Mouse (Mus musculus): ENCODE results near the gene Gm32742. TPM values are rescaled to one million over a fixed set of nuclear protein-coding genes. Genes with fewer than 3 reads are reported as not detected.

Gene Gm32742
- not detected in 2 replicates for polyA plus RNA-seq (2012)

GRCm38 (mm10) chr9:51165312-51166180 lies at the start of gene Gm32742:
Gene Gm32742 (minus strand): TSS chr9:51165517.
- Histone ChIP-seq H3K4me1 (ENCODE audit: control insufficient read depth) (no peaks in the 10 kb centered on the region), H3K9me3 (ENCODE audit: control insufficient read depth, low read length) (no peaks in the 10 kb centered on the region), H3K36me3 (ENCODE audit: control insufficient read depth) (no peaks in the 10 kb centered on the region), H3K4me3 (replicated peaks) (no peak within 1 kb of the TSS), H3K27me3 (ENCODE audit: control insufficient read depth) (no peaks in the 10 kb centered on the region)
- TF ChIP-seq TAL1 (IDR thresholded peaks at IDR 0.05; ENCODE audit: low read length) = no peak
- no peak for TF ChIP-seq GATA1 (IDR thresholded peaks at IDR 0.05; ENCODE audit: low read length)

- TF ChIP-seq GATA1 (IDR thresholded peaks at IDR 0.05; ENCODE audit: low read length) = no peak
- no peak for TF ChIP-seq TAL1 (IDR thresholded peaks at IDR 0.05; ENCODE audit: low read length)
- H3K27me3 ChIP-seq (ENCODE audit: control insufficient read depth) = no peaks in the 10 kb centered on the region
- H3K36me3 ChIP-seq (ENCODE audit: control insufficient read depth) = no peaks in the 10 kb centered on the region
- H3K9me3 ChIP-seq (ENCODE audit: control insufficient read depth, low read length) = no peaks in the 10 kb centered on the region
- no peak overlapping the region for H3K4me3 ChIP-seq (replicated peaks)
- H3K4me1 ChIP-seq (ENCODE audit: control insufficient read depth) = no peaks in the 10 kb centered on the region
Measured at GRCm38 (mm10) chr9:51213729-51214237, 48.5 kb upstream of the Gm32742 start.

- Histone ChIP-seq H3K9me3 (ENCODE audit: control insufficient read depth, low read length) (no peaks in the 10 kb centered on the region), H3K27me3 (ENCODE audit: control insufficient read depth) (no peaks in the 10 kb centered on the region), H3K4me1 (ENCODE audit: control insufficient read depth) (no peaks in the 10 kb centered on the region), H3K4me3 (replicated peaks) (no peak within 1 kb of the TSS), H3K36me3 (ENCODE audit: control insufficient read depth) (no peaks in the 10 kb centered on the region)
- TF ChIP-seq GATA1 (IDR thresholded peaks at IDR 0.05; ENCODE audit: low read length) (no peak), TAL1 (IDR thresholded peaks at IDR 0.05; ENCODE audit: low read length) (no peak)
Measured at GRCm38 (mm10) chr9:51213023-51213728, 47.9 kb upstream of the Gm32742 start, which contains the start of gene Pou2af1. Gene Pou2af1 (plus strand): TSS chr9:51213708.

- H3K4me3 ChIP-seq (replicated peaks) = no peak overlapping the region
- no peak for TF ChIP-seq GATA1 (IDR thresholded peaks at IDR 0.05; ENCODE audit: low read length)
- no peak for TF ChIP-seq TAL1 (IDR thresholded peaks at IDR 0.05; ENCODE audit: low read length)
- H3K27me3 ChIP-seq (ENCODE audit: control insufficient read depth) = no peaks in the 10 kb centered on the region
- H3K36me3 ChIP-seq (ENCODE audit: control insufficient read depth) = no peaks in the 10 kb centered on the region
- H3K9me3 ChIP-seq (ENCODE audit: control insufficient read depth, low read length) = no peaks in the 10 kb centered on the region
- no peaks in the 10 kb centered on the region for H3K4me1 ChIP-seq (ENCODE audit: control insufficient read depth)
Measured at GRCm38 (mm10) chr9:51211191-51211590, 45.9 kb upstream of the Gm32742 start.

GRCm38 (mm10) chr9:51208974-51209332 lies 43.6 kb upstream of the Gm32742 start:
- Histone ChIP-seq H3K9me3 (ENCODE audit: control insufficient read depth, low read length) (no peaks in the 10 kb centered on the region), H3K36me3 (ENCODE audit: control insufficient read depth) (no peaks in the 10 kb centered on the region), H3K4me3 (replicated peaks) (no peak overlapping the region), H3K4me1 (ENCODE audit: control insufficient read depth) (no peaks in the 10 kb centered on the region), H3K27me3 (ENCODE audit: control insufficient read depth) (no peaks in the 10 kb centered on the region)
- TF ChIP-seq GATA1 (IDR thresholded peaks at IDR 0.05; ENCODE audit: low read length) = no peak
- no peak for TF ChIP-seq TAL1 (IDR thresholded peaks at IDR 0.05; ENCODE audit: low read length)

- TF ChIP-seq GATA1 (IDR thresholded peaks at IDR 0.05; ENCODE audit: low read length) (no peak), TAL1 (IDR thresholded peaks at IDR 0.05; ENCODE audit: low read length) (no peak)
- no peaks in the 10 kb centered on the region for H3K36me3 ChIP-seq (ENCODE audit: control insufficient read depth)
- no peak overlapping the region for H3K4me3 ChIP-seq (replicated peaks)
- H3K27me3 ChIP-seq (ENCODE audit: control insufficient read depth) = no peaks in the 10 kb centered on the region
- no peaks in the 10 kb centered on the region for H3K4me1 ChIP-seq (ENCODE audit: control insufficient read depth)
- H3K9me3 ChIP-seq (ENCODE audit: control insufficient read depth, low read length) = peaks cover 2% of the 10 kb centered on the region; the same call in 1 of the 2 replicates
Measured at GRCm38 (mm10) chr9:51194790-51195189, 29.5 kb upstream of the Gm32742 start.

GRCm38 (mm10) chr9:51190655-51191054 lies 25.3 kb upstream of the Gm32742 start:
- no peaks in the 10 kb centered on the region for H3K27me3 ChIP-seq (ENCODE audit: control insufficient read depth)
- no peaks in the 10 kb centered on the region for H3K4me1 ChIP-seq (ENCODE audit: control insufficient read depth)
- no peak for TF ChIP-seq GATA1 (IDR thresholded peaks at IDR 0.05; ENCODE audit: low read length)
- TF ChIP-seq TAL1 (IDR thresholded peaks at IDR 0.05; ENCODE audit: low read length) = no peak
- no peaks in the 10 kb centered on the region for H3K36me3 ChIP-seq (ENCODE audit: control insufficient read depth)
- peaks cover 2% of the 10 kb centered on the region; the same call in 1 of the 2 replicates for H3K9me3 ChIP-seq (ENCODE audit: control insufficient read depth, low read length)
- H3K4me3 ChIP-seq (replicated peaks) = no peak overlapping the region

- no peaks in the 10 kb centered on the region for H3K9me3 ChIP-seq (ENCODE audit: control insufficient read depth, low read length)
- H3K4me3 ChIP-seq (replicated peaks) = no peak overlapping the region
- no peaks in the 10 kb centered on the region for H3K36me3 ChIP-seq (ENCODE audit: control insufficient read depth)
- TF ChIP-seq GATA1 (IDR thresholded peaks at IDR 0.05; ENCODE audit: low read length) (no peak), TAL1 (IDR thresholded peaks at IDR 0.05; ENCODE audit: low read length) (no peak)
- no peaks in the 10 kb centered on the region for H3K27me3 ChIP-seq (ENCODE audit: control insufficient read depth)
- H3K4me1 ChIP-seq (ENCODE audit: control insufficient read depth) = no peaks in the 10 kb centered on the region
Measured at GRCm38 (mm10) chr9:51185871-51186270, 20.6 kb upstream of the Gm32742 start.

GRCm38 (mm10) chr9:51185386-51185785 lies 20.1 kb upstream of the Gm32742 start:
- no peaks in the 10 kb centered on the region for H3K4me1 ChIP-seq (ENCODE audit: control insufficient read depth)
- no peaks in the 10 kb centered on the region for H3K9me3 ChIP-seq (ENCODE audit: control insufficient read depth, low read length)
- H3K27me3 ChIP-seq (ENCODE audit: control insufficient read depth) = no peaks in the 10 kb centered on the region
- TF ChIP-seq GATA1 (IDR thresholded peaks at IDR 0.05; ENCODE audit: low read length) (no peak), TAL1 (IDR thresholded peaks at IDR 0.05; ENCODE audit: low read length) (no peak)
- no peak overlapping the region for H3K4me3 ChIP-seq (replicated peaks)
- no peaks in the 10 kb centered on the region for H3K36me3 ChIP-seq (ENCODE audit: control insufficient read depth)

Measured in erythroblast, embryonic 14.5 days (primary cell).